In genomic region chr16:12438622-12439021, GRCm38 (mm10) we compare ENCODE assay signal across 30 mouse cellular contexts.
"Had no signal": no experiment of that assay in that cellular context is flagged by ENCODE, and none has a peak within 500 bp of the region (broad histone marks: within the 10 kb centered on the region; RNA-seq: fewer than 3 reads in every experiment).

No protein-coding gene starts in this region.

- H3K27me3 ChIP-seq: limb, embryonic 12.5 days; limb, embryonic 13.5 days; limb, embryonic 15.5 days; liver, embryonic 12.5 days; liver, embryonic 13.5 days; liver, embryonic 15.5 days; lung, embryonic 15.5 days; megakaryocyte, embryonic 14.5 days; midbrain, embryonic 12.5 days; midbrain, embryonic 13.5 days; midbrain, embryonic 15.5 days; neural tube, embryonic 12.5 days had no signal

- H3K9ac ChIP-seq: limb, embryonic 12.5 days; limb, embryonic 13.5 days; limb, embryonic 15.5 days; liver, embryonic 12.5 days; liver, embryonic 13.5 days; liver, embryonic 14.5 days; liver, embryonic 15.5 days; liver, postnatal 0 days; lung, embryonic 14.5 days; lung, embryonic 15.5 days; midbrain, embryonic 12.5 days; midbrain, embryonic 13.5 days; midbrain, embryonic 15.5 days; neural tube, embryonic 12.5 days had no signal

- H3K4me3 ChIP-seq: limb, embryonic 10.5 days; limb, embryonic 12.5 days; limb, embryonic 13.5 days; limb, embryonic 15.5 days; liver, embryonic 12.5 days; liver, embryonic 13.5 days; liver, embryonic 15.5 days; lung, embryonic 15.5 days; megakaryocyte, embryonic 14.5 days; midbrain, embryonic 10.5 days; midbrain, embryonic 12.5 days; midbrain, embryonic 13.5 days; midbrain, embryonic 15.5 days; myocyte; neural tube, embryonic 12.5 days had no signal

- H3K27ac ChIP-seq: limb, embryonic 10.5 days; limb, embryonic 12.5 days; limb, embryonic 13.5 days; limb, embryonic 15.5 days; liver, embryonic 12.5 days; liver, embryonic 13.5 days; liver, embryonic 14.5 days; liver, embryonic 15.5 days; lung, embryonic 15.5 days; macrophage; midbrain, embryonic 10.5 days; midbrain, embryonic 12.5 days; midbrain, embryonic 13.5 days; midbrain, embryonic 15.5 days; neural tube, embryonic 12.5 days had no signal

- H3K4me2 ChIP-seq: limb, embryonic 12.5 days; limb, embryonic 13.5 days; limb, embryonic 15.5 days; liver, embryonic 11.5 days; liver, embryonic 12.5 days; liver, embryonic 13.5 days; liver, embryonic 15.5 days; lung, embryonic 14.5 days; lung, embryonic 15.5 days; midbrain, embryonic 11.5 days; midbrain, embryonic 12.5 days; midbrain, embryonic 13.5 days; midbrain, embryonic 15.5 days; neural tube, embryonic 12.5 days had no signal

- H3K4me1 ChIP-seq: limb, embryonic 10.5 days; limb, embryonic 12.5 days; limb, embryonic 13.5 days; limb, embryonic 15.5 days; liver, embryonic 12.5 days; liver, embryonic 13.5 days; liver, embryonic 15.5 days; megakaryocyte, embryonic 14.5 days; midbrain, embryonic 10.5 days; midbrain, embryonic 12.5 days; midbrain, embryonic 13.5 days; midbrain, embryonic 15.5 days; neural tube, embryonic 12.5 days had no signal

- DNase-seq: left cerebral cortex, postnatal 4 days; liver; liver, embryonic 13.5 days; liver, postnatal 0 days; lung, adult 18-20 months; lung, adult 2 months; lung, embryonic 14.5 days; lung, postnatal 10 days; lung, postnatal 14 days; lung, postnatal 36 days; lung, postnatal 4 days; midbrain, embryonic 14.5 days had no signal

- H3K36me3 ChIP-seq: limb, embryonic 10.5 days; limb, embryonic 12.5 days; limb, embryonic 13.5 days; limb, embryonic 15.5 days; liver, embryonic 12.5 days; liver, embryonic 13.5 days; liver, embryonic 15.5 days; lung, embryonic 15.5 days; midbrain, embryonic 10.5 days; midbrain, embryonic 12.5 days; midbrain, embryonic 13.5 days; midbrain, embryonic 15.5 days; neural tube, embryonic 12.5 days had no signal

- H3K9me3 ChIP-seq: limb, embryonic 10.5 days; limb, embryonic 12.5 days; limb, embryonic 13.5 days; limb, embryonic 15.5 days; liver, embryonic 12.5 days; liver, embryonic 13.5 days; liver, embryonic 15.5 days; lung, embryonic 15.5 days; megakaryocyte, embryonic 14.5 days; midbrain, embryonic 10.5 days; midbrain, embryonic 12.5 days; midbrain, embryonic 13.5 days; midbrain, embryonic 15.5 days; neural tube, embryonic 12.5 days had no signal
